Mouse (Mus musculus) hematopoietic stem cell, adult 5-6 weeks (primary cell): ENCODE measurements around the gene Ceacam15. TPM values are rescaled to one million over a fixed set of nuclear protein-coding genes. Genes with fewer than 3 reads are reported as not detected.
"Not testable (repeated sequence)": the region's sequence is repeated elsewhere in the genome, so short reads cannot be mapped to it uniquely, and the experiment has no call there.

Experiments
- ATAC-seq, 2 experiments: fragments of 125-278 bp in 1 of 2; replicated peaks in 1 of 2; 2 replicates each; pipeline ENCODE4 v1.8.0; 2016 to 2017; ENCODE audit warnings: inconsistent platforms in 2 of 2, mild to moderate bottlenecking in 2 of 2, moderate number of reproducible peaks in 2 of 2, low read depth in 1 of 2, moderate TSS enrichment in 1 of 2; ENCODE audit not compliant: low FRiP score in 2 of 2, poor library complexity in 2 of 2, severe bottlenecking in 2 of 2, insufficient read depth in 1 of 2, low TSS enrichment in 1 of 2
- total RNA-seq: library from RNA; stranded (forward); fragments of 172-1452, 232-1000 nt; gene quantifications from 2 replicates; pipeline ENCODE4 v1.2.3, GENCODE M21; 2017

Gene Ceacam15
- not detected in 2 replicates for total RNA-seq

- no peak for ATAC-seq
These were observed at the start of gene Ceacam15 for GRCm38 (mm10) chr7:16675605-16676004. TSS of gene Ceacam15 (minus strand) at chr7:16675705.

- ATAC-seq: not testable (repeated sequence)
These were observed 47.0 kb upstream of the Ceacam15 start for GRCm38 (mm10) chr7:16722490-16722889.

GRCm38 (mm10) chr7:16721629-16722028 is 46.1 kb upstream of the Ceacam15 start, which contains the start of gene Ceacam9:
TSS of gene Ceacam9 (plus strand) at chr7:16721929.
- ATAC-seq: no peak

GRCm38 (mm10) chr7:16716456-16717152 is 41.1 kb upstream of the Ceacam15 start:
- 0 out of 4 replicates have a peak, but pooled peaks of 1 of the 2 experiments have one; percentile 17 for ATAC-seq

GRCm38 (mm10) chr7:16712633-16713415 is 37.3 kb upstream of the Ceacam15 start:
- ATAC-seq: no peak

GRCm38 (mm10) chr7:16710604-16711003 is 35.1 kb upstream of the Ceacam15 start:
- no peak for ATAC-seq

- no peak for ATAC-seq
These were observed 32.7 kb upstream of the Ceacam15 start for GRCm38 (mm10) chr7:16708244-16708643.

GRCm38 (mm10) chr7:16706385-16706784 is 30.9 kb upstream of the Ceacam15 start:
- no peak for ATAC-seq

- ATAC-seq: no peak
These were observed 25.1 kb upstream of the Ceacam15 start for GRCm38 (mm10) chr7:16700583-16700982.

GRCm38 (mm10) chr7:16699042-16699441 is 23.5 kb upstream of the Ceacam15 start:
- peak; percentile 42 to 80; a peak in 2 of 4 replicates for ATAC-seq

GRCm38 (mm10) chr7:16695025-16695424 is 19.5 kb upstream of the Ceacam15 start:
- ATAC-seq: no peak

GRCm38 (mm10) chr7:16689196-16689595 is 13.7 kb upstream of the Ceacam15 start:
- ATAC-seq: no peak

- not testable (repeated sequence) for ATAC-seq
These were observed 4.7 kb upstream of the Ceacam15 start for GRCm38 (mm10) chr7:16680194-16680593.

- ATAC-seq: not testable (repeated sequence)
These were observed 806 bp downstream of the Ceacam15 start for GRCm38 (mm10) chr7:16674699-16675098.

GRCm38 (mm10) chr7:16673823-16674222 is 1.7 kb downstream of the Ceacam15 start:
- no peak for ATAC-seq

- not testable (repeated sequence) for ATAC-seq
These were observed 7.1 kb downstream of the Ceacam15 start for GRCm38 (mm10) chr7:16668331-16668930.

GRCm38 (mm10) chr7:16644260-16644659 is 31.2 kb downstream of the Ceacam15 start:
- no peak for ATAC-seq

- ATAC-seq: peak in 1 of 2 experiments; percentile 14; a peak in 1 of 4 replicates
These were observed 32.4 kb downstream of the Ceacam15 start for GRCm38 (mm10) chr7:16643106-16643505.
